Mouse (Mus musculus) ES-E14 (cell line): Measurements from ENCODE around the gene Edaradd.

Experiments used
- CHD2 ChIP-seq: IDR thresholded peaks from 2 replicates; pipeline ENCODE4 v1.6.1; 2014; ENCODE audit warnings: mild to moderate bottlenecking, low read depth, low read length, inconsistent platforms
- HCFC1 ChIP-seq: IDR thresholded peaks from 2 replicates; pipeline ENCODE4 v1.6.1; 2012; ENCODE audit warnings: low read length, inconsistent platforms, borderline replicate concordance; ENCODE audit not compliant: insufficient read depth
- MAFK ChIP-seq: IDR thresholded peaks from 2 replicates; pipeline ENCODE4 v1.6.1; 2014; ENCODE audit warnings: mild to moderate bottlenecking, low read depth, low read length, inconsistent platforms; ENCODE audit not compliant: insufficient read depth
- ZC3H11A ChIP-seq: IDR thresholded peaks from 2 replicates; pipeline ENCODE4 v1.6.1; 2012; ENCODE audit warnings: low read depth, mild to moderate bottlenecking, inconsistent platforms, low read length, borderline replicate concordance
- ZNF384 ChIP-seq: IDR thresholded peaks from 2 replicates; pipeline ENCODE4 v1.6.1; 2012; ENCODE audit warnings: low read depth, low read length, inconsistent platforms

DNA sequence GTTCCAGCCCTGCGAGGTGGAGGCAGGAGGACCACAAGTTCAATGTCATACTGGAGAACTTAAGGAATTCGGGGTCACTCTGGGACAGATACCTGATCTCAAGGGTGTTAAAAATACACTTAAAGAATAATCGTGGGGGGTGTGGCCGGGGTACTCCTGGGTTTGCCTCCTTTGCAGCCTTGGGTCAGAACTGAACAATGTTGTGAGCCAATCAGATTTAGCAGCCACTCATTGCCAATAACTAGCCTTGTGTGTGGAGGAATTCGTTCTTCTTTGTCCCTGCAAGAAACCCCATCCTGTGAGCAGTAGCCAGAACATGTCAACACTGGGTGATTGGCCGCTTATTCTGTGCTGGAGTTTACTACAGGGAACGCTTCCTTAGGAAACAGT lies 58.5 kb downstream of the Edaradd start:
- TF ChIP-seq ZNF384, result no peak
- no peak for TF ChIP-seq HCFC1
- no peak for TF ChIP-seq MAFK
- TF ChIP-seq CHD2, result no peak
- no peak for TF ChIP-seq ZC3H11A
